Mouse (Mus musculus): ENCODE measurements at regions not wholly inside any gene's neighbourhood (a gene's known extent, or its start where the extent isn't known, plus 50 kb on each side); places are given as distances from the start of the nearest gene placed in this dataset.

DNA sequence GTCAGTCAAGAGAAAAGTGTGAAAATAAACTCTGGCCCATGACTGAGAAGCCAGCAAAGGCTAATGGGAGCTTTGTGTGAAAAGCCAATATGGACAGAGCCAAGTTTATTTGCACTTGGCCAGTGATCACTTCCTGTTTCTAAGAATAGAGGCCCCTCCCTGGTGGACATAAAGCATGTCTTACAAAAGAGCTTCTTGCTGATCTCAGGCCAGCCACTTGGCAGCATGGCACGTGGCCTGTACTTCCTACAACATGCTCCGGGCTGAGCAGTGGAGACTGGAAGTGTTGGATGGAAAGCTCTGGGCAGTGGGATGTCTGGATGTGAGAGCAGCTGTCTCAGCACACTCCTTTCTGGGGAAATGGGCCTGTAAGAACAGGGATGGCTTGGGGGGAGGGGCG is 99.7 kb downstream of the Gadd45g start:
- 26% methylated on average over 3 of the region's 3 CpGs for WGBS
- H3K4me1 ChIP-seq (replicated peaks; ENCODE audit: control insufficient read depth, insufficient read depth, low read length) = peaks cover 12% of the 10 kb centered on the region

GRCm38 (mm10) chr13:51948896-51949295 is 102.4 kb downstream of the Gadd45g start:
- Histone ChIP-seq H3K4me2 (ENCODE audit: low read depth, low read length) (no peak overlapping the region), H3K4me1 (replicated peaks; ENCODE audit: control insufficient read depth, insufficient read depth, low read length) (peaks cover 12% of the 10 kb centered on the region), H3K9ac (ENCODE audit: low read length) (no peak overlapping the region), H3K27ac (ENCODE audit: low read length) (no peak overlapping the region), H3K4me3 (ENCODE audit: low read length) (no peak overlapping the region), H3K36me3 (ENCODE audit: control insufficient read depth, insufficient read depth, low read length) (no peaks in the 10 kb centered on the region), H3K27me3 (ENCODE audit: control insufficient read depth, insufficient read depth, low read depth, low read length) (no peaks in the 10 kb centered on the region), H3K9me3 (ENCODE audit: control insufficient read depth, low read length) (no peaks in the 10 kb centered on the region)
- WGBS = 77% methylated on average over 3 of the region's 3 CpGs
- ATAC-seq (ENCODE audit: low read depth) = no peak

More for the DNA sequence above, 99.7 kb downstream of the Gadd45g start:
- Histone ChIP-seq H3K36me3 (ENCODE audit: control insufficient read depth, insufficient read depth, low read length) (no peaks in the 10 kb centered on the region), H3K27ac (ENCODE audit: low read length) (no peak overlapping the region), H3K9me3 (ENCODE audit: control insufficient read depth, low read length) (no peaks in the 10 kb centered on the region), H3K27me3 (ENCODE audit: control insufficient read depth, insufficient read depth, low read depth, low read length) (no peaks in the 10 kb centered on the region), H3K9ac (ENCODE audit: low read length) (no peak overlapping the region), H3K4me2 (ENCODE audit: low read depth, low read length) (no peak overlapping the region), H3K4me3 (ENCODE audit: low read length) (no peak overlapping the region)
- peak; percentile 95 for ATAC-seq (ENCODE audit: low read depth)

DNA sequence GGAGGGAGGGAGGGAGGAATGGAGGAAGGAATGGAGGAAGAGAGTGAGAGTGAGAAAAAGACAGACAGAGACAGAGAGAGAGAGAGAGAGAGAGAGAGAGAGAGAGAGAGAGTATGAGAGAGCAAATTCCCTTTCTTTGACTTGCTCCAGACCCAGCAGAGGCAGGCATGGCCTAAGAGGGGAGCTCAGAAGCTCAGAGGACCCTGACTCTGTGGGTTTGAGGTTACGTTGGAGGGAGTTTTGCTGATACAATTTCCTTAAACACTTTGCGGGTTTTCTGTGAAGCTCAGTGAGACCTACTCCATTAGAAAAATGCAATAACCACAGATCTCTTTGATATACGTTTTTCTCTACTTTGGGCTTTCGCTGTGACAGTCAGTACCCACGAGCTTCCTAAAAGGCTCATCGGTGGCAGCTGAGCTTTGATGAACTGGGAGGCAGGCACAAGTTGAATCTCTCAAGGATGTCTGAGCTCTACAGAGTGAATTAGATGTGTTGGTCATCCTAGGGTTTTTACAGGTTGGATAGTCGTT is 105.1 kb downstream of the Gadd45g start:
- Histone ChIP-seq H3K36me3 (ENCODE audit: control insufficient read depth, insufficient read depth, low read length) (no peaks in the 10 kb centered on the region), H3K27ac (ENCODE audit: low read length) (no peak overlapping the region), H3K27me3 (ENCODE audit: control insufficient read depth, insufficient read depth, low read depth, low read length) (no peaks in the 10 kb centered on the region), H3K4me2 (ENCODE audit: low read depth, low read length) (no peak overlapping the region), H3K9me3 (ENCODE audit: control insufficient read depth, low read length) (no peaks in the 10 kb centered on the region), H3K4me3 (ENCODE audit: low read length) (no peak overlapping the region), H3K9ac (ENCODE audit: low read length) (no peak overlapping the region), H3K4me1 (replicated peaks; ENCODE audit: control insufficient read depth, insufficient read depth, low read length) (peaks cover 4% of the 10 kb centered on the region)
- no peak for ATAC-seq (ENCODE audit: low read depth)
- 87% methylated on average over 7 of the region's 7 CpGs for WGBS

GRCm38 (mm10) chr13:51953084-51953483 is 106.6 kb downstream of the Gadd45g start:
- H3K9me3 ChIP-seq (ENCODE audit: control insufficient read depth, low read length) = no peaks in the 10 kb centered on the region
- no peak overlapping the region for H3K4me2 ChIP-seq (ENCODE audit: low read depth, low read length)
- no peak overlapping the region for H3K27ac ChIP-seq (ENCODE audit: low read length)
- peaks cover 3% of the 10 kb centered on the region; the same call in 1 of the 2 replicates for H3K4me1 ChIP-seq (replicated peaks; ENCODE audit: control insufficient read depth, insufficient read depth, low read length)
- no peak for ATAC-seq (ENCODE audit: low read depth)
- 59% methylated on average over 4 of the region's 4 CpGs for WGBS
- no peak overlapping the region for H3K9ac ChIP-seq (ENCODE audit: low read length)
- H3K36me3 ChIP-seq (ENCODE audit: control insufficient read depth, insufficient read depth, low read length) = no peaks in the 10 kb centered on the region
- no peak overlapping the region for H3K4me3 ChIP-seq (ENCODE audit: low read length)
- no peaks in the 10 kb centered on the region for H3K27me3 ChIP-seq (ENCODE audit: control insufficient read depth, insufficient read depth, low read depth, low read length)

DNA sequence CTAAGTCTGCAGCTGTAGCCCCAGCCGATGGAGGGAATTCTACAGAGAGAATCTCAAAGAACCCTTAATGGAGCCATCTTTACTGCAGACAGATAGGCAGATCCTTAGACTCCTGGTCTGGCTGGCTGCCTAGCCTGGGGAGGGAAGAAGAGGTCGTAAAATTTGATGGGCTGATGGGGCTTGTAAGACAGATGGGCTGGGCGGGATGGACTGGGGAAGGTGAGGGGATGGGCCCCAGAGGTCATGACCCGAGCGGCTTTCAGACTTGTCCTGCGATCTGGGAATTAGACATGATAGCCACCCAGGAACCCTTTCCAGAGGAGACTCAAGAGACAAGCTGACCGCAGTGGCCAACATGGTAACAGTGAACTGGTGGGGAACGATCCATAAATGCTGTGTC is 107.1 kb downstream of the Gadd45g start:
- Histone ChIP-seq H3K9me3 (ENCODE audit: control insufficient read depth, low read length) (no peaks in the 10 kb centered on the region), H3K27me3 (ENCODE audit: control insufficient read depth, insufficient read depth, low read depth, low read length) (no peaks in the 10 kb centered on the region), H3K4me2 (ENCODE audit: low read depth, low read length) (no peak overlapping the region), H3K4me1 (replicated peaks; ENCODE audit: control insufficient read depth, insufficient read depth, low read length) (peaks cover 3% of the 10 kb centered on the region; the same call in 1 of the 2 replicates), H3K36me3 (ENCODE audit: control insufficient read depth, insufficient read depth, low read length) (no peaks in the 10 kb centered on the region), H3K4me3 (ENCODE audit: low read length) (no peak overlapping the region), H3K27ac (ENCODE audit: low read length) (no peak overlapping the region), H3K9ac (ENCODE audit: low read length) (no peak overlapping the region)
- WGBS = 73% methylated on average over 8 of the region's 8 CpGs
- ATAC-seq (ENCODE audit: low read depth) = no peak

- Histone ChIP-seq H3K9ac (ENCODE audit: low read length) (no peak overlapping the region), H3K4me1 (replicated peaks; ENCODE audit: control insufficient read depth, insufficient read depth, low read length) (peaks cover 5% of the 10 kb centered on the region; the same call in 1 of the 2 replicates), H3K9me3 (ENCODE audit: control insufficient read depth, low read length) (no peaks in the 10 kb centered on the region), H3K36me3 (ENCODE audit: control insufficient read depth, insufficient read depth, low read length) (no peaks in the 10 kb centered on the region), H3K27me3 (ENCODE audit: control insufficient read depth, insufficient read depth, low read depth, low read length) (no peaks in the 10 kb centered on the region), H3K4me2 (ENCODE audit: low read depth, low read length) (no peak overlapping the region), H3K27ac (ENCODE audit: low read length) (no peak overlapping the region), H3K4me3 (ENCODE audit: low read length) (no peak overlapping the region)
- no peak for ATAC-seq (ENCODE audit: low read depth)
- 74% methylated on average over 8 of the region's 8 CpGs for WGBS
Measured at GRCm38 (mm10) chr13:51957101-51957500, 110.6 kb downstream of the Gadd45g start.

DNA sequence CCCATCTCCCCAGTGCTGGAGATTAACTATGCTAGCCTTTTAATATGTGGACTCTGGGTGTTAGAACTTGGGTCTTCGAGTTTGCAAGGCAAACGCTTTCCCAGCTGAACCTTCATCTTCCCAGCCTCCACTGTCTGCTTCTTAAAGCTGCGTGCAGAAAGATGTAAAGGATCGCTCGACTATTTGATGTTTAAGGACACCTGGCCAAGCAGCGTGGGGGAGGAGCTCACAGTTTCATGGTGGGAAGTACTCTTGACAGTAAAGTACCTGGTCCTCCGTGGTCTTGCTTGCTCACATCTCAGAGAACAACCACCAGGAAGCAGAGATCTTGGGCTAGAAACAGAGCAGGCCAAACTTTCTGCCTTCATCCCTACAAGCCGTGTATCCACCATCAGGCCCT is 113.1 kb downstream of the Gadd45g start:
- Histone ChIP-seq H3K9me3 (ENCODE audit: control insufficient read depth, low read length) (no peaks in the 10 kb centered on the region), H3K27ac (ENCODE audit: low read length) (no peak overlapping the region), H3K4me3 (ENCODE audit: low read length) (no peak overlapping the region), H3K9ac (ENCODE audit: low read length) (no peak overlapping the region), H3K27me3 (ENCODE audit: control insufficient read depth, insufficient read depth, low read depth, low read length) (no peaks in the 10 kb centered on the region), H3K4me1 (replicated peaks; ENCODE audit: control insufficient read depth, insufficient read depth, low read length) (peaks cover 20% of the 10 kb centered on the region), H3K36me3 (ENCODE audit: control insufficient read depth, insufficient read depth, low read length) (no peaks in the 10 kb centered on the region), H3K4me2 (ENCODE audit: low read depth, low read length) (no peak overlapping the region)
- no peak for ATAC-seq (ENCODE audit: low read depth)
- WGBS = 57% methylated on average over 8 of the region's 8 CpGs

DNA sequence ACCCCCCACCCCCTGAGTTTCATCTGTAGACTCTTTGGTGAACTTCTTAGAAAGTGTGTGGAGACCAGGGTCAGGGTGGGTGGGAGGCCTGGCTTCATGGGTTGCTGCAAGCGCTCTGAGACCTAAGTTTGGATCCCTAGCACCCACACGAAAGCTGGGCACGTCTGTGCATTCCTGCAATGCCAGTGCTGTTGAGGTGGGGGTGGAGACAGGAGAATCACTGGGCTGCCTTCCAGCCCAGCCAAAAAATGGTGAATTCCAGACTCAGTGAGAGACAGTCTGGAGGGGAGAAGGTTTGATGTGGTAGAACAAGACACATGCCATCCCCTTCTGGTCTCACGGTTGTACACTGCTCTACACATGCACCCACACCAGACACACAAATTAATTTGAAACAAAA is 113.8 kb downstream of the Gadd45g start:
- no peaks in the 10 kb centered on the region for H3K36me3 ChIP-seq (ENCODE audit: control insufficient read depth, insufficient read depth, low read length)
- no peaks in the 10 kb centered on the region for H3K9me3 ChIP-seq (ENCODE audit: control insufficient read depth, low read length)
- no peak overlapping the region for H3K27ac ChIP-seq (ENCODE audit: low read length)
- H3K4me3 ChIP-seq (ENCODE audit: low read length) = no peak overlapping the region
- peaks cover 24% of the 10 kb centered on the region for H3K4me1 ChIP-seq (replicated peaks; ENCODE audit: control insufficient read depth, insufficient read depth, low read length)
- ATAC-seq (ENCODE audit: low read depth) = no peak
- no peak overlapping the region for H3K4me2 ChIP-seq (ENCODE audit: low read depth, low read length)
- H3K9ac ChIP-seq (ENCODE audit: low read length) = no peak overlapping the region
- H3K27me3 ChIP-seq (ENCODE audit: control insufficient read depth, insufficient read depth, low read depth, low read length) = no peaks in the 10 kb centered on the region
- 61% methylated on average over 4 of the region's 4 CpGs for WGBS

- 53% methylated on average over 8 of the region's 8 CpGs for WGBS
- Histone ChIP-seq H3K4me2 (ENCODE audit: low read depth, low read length) (no peak overlapping the region), H3K27ac (ENCODE audit: low read length) (peak overlapping the region; percentile 8; the same call in 1 of the 2 replicates), H3K9ac (ENCODE audit: low read length) (no peak overlapping the region), H3K9me3 (ENCODE audit: control insufficient read depth, low read length) (no peaks in the 10 kb centered on the region), H3K27me3 (ENCODE audit: control insufficient read depth, insufficient read depth, low read depth, low read length) (no peaks in the 10 kb centered on the region), H3K4me3 (ENCODE audit: low read length) (no peak overlapping the region), H3K36me3 (ENCODE audit: control insufficient read depth, insufficient read depth, low read length) (no peaks in the 10 kb centered on the region), H3K4me1 (replicated peaks; ENCODE audit: control insufficient read depth, insufficient read depth, low read length) (peaks cover 24% of the 10 kb centered on the region)
- ATAC-seq (ENCODE audit: low read depth) = 0 out of 2 replicates have a peak, but pooled peaks have one; percentile 8
Measured at GRCm38 (mm10) chr13:51962191-51962611, 115.7 kb downstream of the Gadd45g start.

- Histone ChIP-seq H3K4me2 (ENCODE audit: low read depth, low read length) (no peak overlapping the region), H3K27me3 (ENCODE audit: control insufficient read depth, insufficient read depth, low read depth, low read length) (no peaks in the 10 kb centered on the region), H3K4me3 (ENCODE audit: low read length) (no peak overlapping the region), H3K9me3 (ENCODE audit: control insufficient read depth, low read length) (no peaks in the 10 kb centered on the region), H3K36me3 (ENCODE audit: control insufficient read depth, insufficient read depth, low read length) (no peaks in the 10 kb centered on the region), H3K27ac (ENCODE audit: low read length) (no peak overlapping the region; the same call in 1 of the 2 replicates), H3K4me1 (replicated peaks; ENCODE audit: control insufficient read depth, insufficient read depth, low read length) (peaks cover 24% of the 10 kb centered on the region), H3K9ac (ENCODE audit: low read length) (no peak overlapping the region)
- no peak for ATAC-seq (ENCODE audit: low read depth)
- 41% methylated on average over 5 of the region's 5 CpGs for WGBS
Measured at GRCm38 (mm10) chr13:51962676-51963075, 116.2 kb downstream of the Gadd45g start.
